14 mouse cellular contexts compared by ENCODE assay signal in genomic region chr7:19955861-19956260, GRCm38 (mm10). TPM values are rescaled to one million over a fixed set of nuclear protein-coding genes. Genes with fewer than 3 reads are reported as not detected.
"Had no signal": no experiment of that assay in that cellular context is flagged by ENCODE, and none has a peak within 500 bp of the region (broad histone marks: within the 10 kb centered on the region; RNA-seq: fewer than 3 reads in every experiment).

No protein-coding gene starts in this region.

RNA-seq across cellular contexts. Expression of gene Igsf23, which starts 5.3 kb away (rescaled TPM):
- total RNA-seq: layer of hippocampus, postnatal 25 days; left cerebral cortex, adult 2 months; left cerebral cortex, postnatal 14 days; megakaryocyte progenitor cell, adult 5-6 weeks had no signal
- polyA plus RNA-seq: midbrain, embryonic 16.5 days; neural tube, embryonic 13.5 days had no signal

RNA-seq across cellular contexts. Expression of gene Ceacam20, which starts 9.4 kb away (rescaled TPM):
- total RNA-seq: layer of hippocampus, postnatal 25 days; left cerebral cortex, adult 2 months; left cerebral cortex, postnatal 14 days; megakaryocyte progenitor cell, adult 5-6 weeks had no signal
- polyA plus RNA-seq: kidney, embryonic 16.5 days; limb, embryonic 10.5 days; limb, embryonic 14.5 days; liver, embryonic 14.5 days; lung, embryonic 14.5 days; midbrain, embryonic 10.5 days; midbrain, embryonic 16.5 days; neural tube, embryonic 13.5 days had no signal

RNA-seq across cellular contexts. Expression of gene Nlrp9b, which starts 35.4 kb away (rescaled TPM):
- total RNA-seq: layer of hippocampus, postnatal 25 days; left cerebral cortex, adult 2 months; left cerebral cortex, postnatal 14 days; megakaryocyte progenitor cell, adult 5-6 weeks had no signal
- polyA plus RNA-seq: inflammation-experienced regulatory T-cells, adult 6 months; kidney, embryonic 16.5 days; limb, embryonic 10.5 days; limb, embryonic 14.5 days; liver, embryonic 14.5 days; lung, embryonic 14.5 days; midbrain, embryonic 10.5 days; midbrain, embryonic 16.5 days; neural tube, embryonic 13.5 days; stomach, embryonic 16.5 days had no signal
